Mouse (Mus musculus) layer of hippocampus, postnatal 10 days (tissue): ENCODE results near the gene Arhgap8. TPM values are rescaled to one million over a fixed set of nuclear protein-coding genes. Genes with fewer than 3 reads are reported as not detected.

Experiments
- DNase-seq, 2 experiments: peaks; one replicate each; pipeline ENCODE4 v3.0.0; 2021; ENCODE audit warnings: low spot score in 2 of 2
- total RNA-seq, 2 experiments: library from RNA; stranded (reverse); gene quantifications; 2 replicates each; pipeline ENCODE4 v1.2.3; 2021

Arhgap8 gene
- total RNA-seq, 2 experiments from 2014 or later = 0.27 to 0.89 TPM

DNA sequence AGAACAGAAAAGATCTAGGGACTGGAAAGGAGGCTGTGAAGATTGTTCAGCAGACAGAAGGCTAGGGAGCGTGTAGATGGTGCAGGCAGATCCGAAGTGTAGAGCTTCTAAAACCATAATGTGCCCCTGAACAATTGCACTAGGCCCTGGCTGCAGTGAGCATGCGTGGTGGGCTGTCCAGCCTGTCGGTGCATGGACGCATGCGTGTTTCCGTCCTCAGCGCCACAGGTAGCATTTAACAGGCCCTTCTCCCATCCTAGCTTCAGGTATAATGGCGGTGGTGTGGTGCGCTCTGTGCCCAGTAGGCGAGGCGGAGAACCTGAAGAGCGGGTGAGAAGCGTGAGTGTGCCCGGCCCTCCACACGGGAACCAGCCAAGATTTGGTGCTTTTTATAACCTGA is 65.0 kb downstream of the Arhgap8 start:
- DNase-seq = no peak

DNA sequence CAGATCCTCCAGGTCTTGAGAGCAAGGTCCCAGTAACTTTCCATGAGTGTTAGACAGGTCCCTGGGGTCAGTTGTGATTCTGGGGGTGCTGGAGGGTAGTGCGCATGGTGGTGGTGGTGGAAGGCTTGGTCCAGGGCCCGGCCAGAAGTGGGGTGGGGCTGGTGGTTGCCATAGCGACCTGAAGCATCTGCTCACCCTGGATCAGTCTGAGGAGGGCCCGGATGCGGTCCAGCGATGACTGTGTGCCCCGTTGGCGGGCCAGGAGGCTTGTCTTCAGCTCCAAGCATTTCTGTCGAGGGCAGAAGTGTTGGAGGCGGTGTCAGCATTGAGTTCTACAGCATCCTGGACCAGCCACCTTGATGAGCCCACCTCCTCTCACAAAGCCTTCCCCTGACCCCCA is 67.3 kb downstream of the Arhgap8 start:
- no peak for DNase-seq

DNA sequence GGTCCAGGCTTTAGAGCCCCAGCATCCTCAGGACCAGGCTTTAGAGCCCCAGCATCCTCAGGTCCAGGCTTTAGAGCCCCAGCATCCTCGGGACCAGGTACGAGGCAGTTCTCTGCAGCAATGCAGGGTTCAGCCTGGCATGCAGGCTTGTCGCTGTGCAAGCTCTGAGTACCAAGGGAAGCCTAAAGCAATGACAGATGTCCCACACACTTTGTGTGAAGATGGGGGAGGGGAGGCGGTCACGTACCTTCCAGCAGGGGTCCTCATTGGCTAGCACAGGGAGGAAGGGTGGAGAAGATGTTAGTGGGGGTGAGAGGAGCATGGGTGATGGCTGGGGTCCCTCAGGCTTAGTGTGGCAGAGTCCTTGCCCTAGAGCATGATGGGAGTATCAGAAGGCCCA is 73.8 kb downstream of the Arhgap8 start:
- DNase-seq = no peak

DNA sequence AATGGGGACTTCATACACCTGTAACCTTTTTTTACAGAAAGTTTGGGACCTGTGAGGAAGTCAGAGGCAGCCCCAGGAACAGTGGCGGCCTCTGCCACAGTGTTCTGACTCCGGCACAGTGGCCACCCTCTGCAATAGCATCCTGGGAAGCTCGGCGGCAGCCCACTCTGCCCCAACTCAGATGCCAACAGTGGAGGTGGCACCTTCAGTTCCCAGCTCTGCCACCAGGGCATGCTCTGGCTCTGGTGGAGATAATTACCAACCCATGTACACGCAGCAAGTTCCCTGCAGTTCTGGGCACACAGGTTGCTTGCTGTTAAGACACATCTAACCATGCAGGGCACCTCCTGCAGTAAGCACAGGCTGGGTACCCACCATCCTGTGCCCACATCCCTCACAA is 80.3 kb downstream of the Arhgap8 start:
- DNase-seq = peak; percentile 71 to 76

DNA sequence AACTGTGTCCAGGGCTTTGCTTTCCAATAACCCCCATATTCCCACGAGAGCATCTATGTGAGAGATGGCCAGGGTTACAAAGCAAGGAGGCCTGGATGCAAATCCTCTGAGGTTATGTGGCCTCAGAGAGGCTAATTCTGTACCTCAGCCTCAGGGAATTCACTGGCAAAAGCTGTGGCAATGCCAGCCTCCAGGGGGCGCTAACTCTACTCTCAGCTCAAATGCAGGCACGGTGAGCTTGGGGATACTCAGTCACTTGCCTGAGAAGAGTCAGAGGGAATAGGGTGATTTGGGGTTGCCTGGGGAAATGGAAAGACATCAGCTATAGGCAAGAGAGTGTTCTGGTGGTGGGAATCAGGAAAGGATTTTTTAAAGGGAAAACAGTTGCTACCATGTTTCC is 83.8 kb downstream of the Arhgap8 start:
- DNase-seq = peak; percentile 76 to 78

DNA sequence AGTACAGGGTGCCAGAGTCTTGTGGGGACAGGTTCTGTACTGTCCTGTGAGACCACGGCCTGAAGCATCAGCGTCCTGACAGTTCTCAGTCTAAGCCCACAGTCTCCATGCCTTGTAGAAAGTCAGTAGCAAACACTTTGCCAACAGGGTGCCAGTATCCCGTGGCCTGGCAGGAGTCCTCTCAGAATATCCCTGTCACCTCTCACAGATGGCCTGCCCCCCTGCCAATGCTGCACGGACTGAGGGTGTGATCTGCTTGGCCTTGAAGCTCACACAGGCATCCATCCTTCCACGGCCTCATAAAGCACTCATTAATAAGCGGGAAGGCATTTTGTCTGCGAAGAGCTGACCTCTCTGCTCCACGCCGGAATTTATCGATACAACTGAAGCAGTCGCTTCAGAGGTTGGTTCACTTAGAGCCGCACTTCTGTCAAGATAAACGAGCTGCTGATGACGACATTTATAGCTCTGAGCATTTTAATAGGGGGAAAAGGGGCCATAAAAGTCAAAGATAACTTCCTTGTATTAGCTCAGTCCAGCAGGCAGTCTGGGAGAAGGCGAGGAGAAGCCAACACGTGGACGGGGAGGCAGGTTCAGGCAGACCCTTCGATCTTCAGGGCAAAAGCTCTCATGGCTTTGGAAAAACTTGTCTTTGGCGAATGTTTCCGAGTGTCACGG is 89.6 kb downstream of the Arhgap8 start:
- DNase-seq = no peak

DNA sequence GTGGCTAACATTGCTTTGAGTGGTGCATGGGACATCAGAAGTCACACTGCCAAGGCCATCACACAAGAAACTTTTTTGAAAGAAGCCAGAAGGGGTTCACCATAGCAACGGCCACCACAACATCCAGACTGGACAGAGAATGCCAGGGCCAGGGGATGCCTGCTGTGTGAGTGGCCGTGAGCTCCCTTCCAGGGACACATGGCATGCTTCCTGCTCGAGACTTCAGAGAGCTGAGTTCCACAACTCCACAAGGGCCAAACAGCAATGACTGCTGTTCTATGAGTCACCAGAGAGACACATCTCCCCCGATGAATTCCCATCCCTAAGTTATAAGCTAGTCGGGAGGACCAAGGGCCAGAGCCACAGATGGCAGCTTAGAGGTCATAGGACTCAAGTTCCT is 91.3 kb downstream of the Arhgap8 start:
- DNase-seq = no peak

DNA sequence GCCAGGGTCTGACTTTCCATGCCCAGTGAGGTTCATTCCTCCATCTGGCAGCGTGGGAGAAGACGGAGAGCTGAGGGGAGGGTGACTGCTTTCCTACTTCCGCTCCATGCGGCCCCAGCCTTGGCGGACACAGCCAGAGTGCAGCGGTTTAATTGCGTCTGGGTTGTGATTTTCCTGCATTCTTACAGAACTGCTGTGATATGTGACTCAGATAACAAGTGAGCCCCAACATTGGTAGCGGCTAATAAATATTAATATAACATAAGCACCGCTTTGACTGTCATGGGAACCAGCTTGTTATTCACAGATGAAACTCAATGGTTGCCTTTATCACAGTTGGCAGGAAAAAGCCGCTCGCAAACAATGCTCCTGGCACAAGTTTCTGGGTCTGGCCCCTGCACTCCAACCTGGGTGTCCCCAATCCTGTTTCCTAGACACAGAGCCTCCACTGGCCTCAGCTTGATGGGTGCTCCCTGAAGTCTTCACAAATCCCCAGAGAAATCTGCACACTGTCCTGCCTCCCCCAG is 93.0 kb downstream of the Arhgap8 start:
- DNase-seq = peak; percentile 49 to 64

DNA sequence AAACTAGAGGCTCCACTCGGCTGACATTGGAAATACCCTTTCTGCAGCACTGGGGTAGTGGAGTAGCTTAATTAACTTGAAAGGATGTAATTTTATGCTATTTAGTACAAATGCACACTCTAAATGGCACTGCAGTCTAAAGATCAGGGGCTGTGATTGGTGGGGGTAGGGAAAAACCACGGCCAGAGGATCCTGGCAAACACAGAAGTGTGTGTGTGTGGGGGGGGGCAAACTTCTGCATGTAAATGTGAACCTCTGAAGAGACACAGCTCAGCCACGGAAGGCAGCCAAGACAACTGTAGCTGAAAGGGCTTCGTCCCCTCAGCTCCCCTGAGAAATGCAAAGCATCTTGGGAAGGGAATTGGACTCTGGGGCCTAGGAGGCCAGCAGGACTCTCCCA is 95.3 kb downstream of the Arhgap8 start:
- peak in 1 of 2 experiments; percentile 29 for DNase-seq

DNA sequence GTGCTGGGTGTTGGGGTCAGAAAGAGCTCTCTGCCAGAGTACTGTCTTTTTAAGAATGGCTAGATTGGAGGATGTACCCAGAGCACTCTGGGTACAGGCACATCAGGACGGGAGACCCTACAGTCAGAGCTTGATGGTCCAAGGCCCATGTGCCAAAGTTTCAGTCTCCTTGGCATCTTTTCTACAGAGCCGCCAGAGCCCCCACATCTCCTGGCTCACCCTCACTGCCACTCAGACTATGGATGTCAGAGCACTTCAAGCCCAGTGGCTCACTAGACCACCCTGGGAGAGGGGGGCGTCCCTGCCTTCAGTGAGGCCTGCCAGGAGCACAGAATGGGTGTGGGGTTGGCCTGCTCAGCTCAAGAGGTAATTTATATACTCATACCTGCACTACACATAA is 97.7 kb downstream of the Arhgap8 start:
- no peak for DNase-seq

DNA sequence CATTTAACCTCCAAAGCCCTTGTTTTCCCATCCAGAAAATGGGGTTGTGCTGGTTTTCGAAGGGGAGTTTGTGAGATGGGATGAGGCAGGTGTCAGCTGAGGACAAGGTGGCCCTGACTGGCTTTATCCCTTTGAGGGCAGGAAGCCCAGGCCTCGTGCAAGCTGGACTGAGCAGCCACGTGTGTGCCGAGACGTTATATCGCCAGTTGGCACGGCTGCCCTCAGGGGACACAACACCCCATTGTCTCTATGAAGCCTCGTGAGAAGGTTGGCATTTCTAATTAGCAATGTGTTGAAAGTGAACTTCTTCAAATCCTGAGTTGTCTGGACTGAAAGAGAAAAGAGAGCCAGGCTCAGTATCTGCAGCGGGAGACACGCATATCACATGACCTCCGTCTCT is 98.4 kb downstream of the Arhgap8 start:
- DNase-seq = peak in 1 of 2 experiments; percentile 49

DNA sequence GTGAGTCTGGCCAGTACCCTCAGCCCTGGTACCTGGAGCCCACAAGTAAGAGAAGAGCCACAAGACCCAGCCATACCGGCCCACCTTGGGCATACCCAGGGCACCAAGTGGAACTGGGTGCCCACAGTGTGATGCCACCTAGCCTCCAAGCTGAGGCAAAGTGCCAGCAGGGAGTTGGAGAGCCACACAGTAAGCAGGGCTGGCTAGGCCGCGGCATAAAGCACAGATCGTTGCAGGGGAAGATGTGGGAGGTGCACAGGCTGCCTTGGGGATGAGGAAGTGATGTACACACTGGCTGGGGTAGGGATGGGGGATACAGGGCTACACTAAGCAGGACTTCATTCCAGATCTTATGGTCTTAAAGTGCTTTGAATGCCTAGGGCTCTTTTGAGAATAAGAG is 101.0 kb downstream of the Arhgap8 start:
- DNase-seq = no peak

Other genes with a start within 250 kb of the Arhgap8 start
- gene Rtl6, start 162.2 kb upstream of the Arhgap8 start, total RNA-seq = 10 to 100 TPM; 60.6 to 65.2 TPM
- gene Prr5, start 50.4 kb upstream of the Arhgap8 start, total RNA-seq = 10 to 100 TPM; 18.6 to 20.6 TPM
- gene Phf21b, start 136.0 kb downstream of the Arhgap8 start, total RNA-seq = 10 to 100 TPM; 11.6 to 13.8 TPM
- gene Gm29666, start 200.0 kb downstream of the Arhgap8 start, total RNA-seq = 1 to 10 TPM; 1.0 to 1.4 TPM
- 10 to 100 TPM; 31.5 to 31.7 TPM for gene Nup50, start 203.4 kb downstream of the Arhgap8 start, total RNA-seq